Mouse (Mus musculus) ES-Bruce4 (cell line): Measurements from ENCODE around the gene Fgd2.

Source experiments
- CTCF ChIP-seq: IDR thresholded peaks from one replicate; pipeline ENCODE4 v1.8.1; 2011; ENCODE audit warnings: low read depth, low read length
- EP300 ChIP-seq: IDR thresholded peaks from 2 replicates; pipeline ENCODE4 v1.6.1; 2011; ENCODE audit warnings: low read depth, low read length; ENCODE audit not compliant: insufficient read depth
- POLR2A ChIP-seq: IDR thresholded peaks from one replicate; pipeline ENCODE4 v1.8.1; 2011; ENCODE audit warnings: low read length; ENCODE audit not compliant: insufficient read depth

GRCm38 (mm10) chr17:29330671-29331410 is 29.9 kb upstream of the Fgd2 start:
- no peak for TF ChIP-seq CTCF
- no peak for TF ChIP-seq POLR2A
- TF ChIP-seq EP300 = no peak
